Mouse (Mus musculus): ENCODE measurements at regions not wholly inside any gene's neighbourhood (a gene's known extent, or its start where the extent isn't known, plus 50 kb on each side); places are given as distances from the start of the nearest gene placed in this dataset.

GRCm38 (mm10) chr8:31371656-31372055 lies 2056.9 kb upstream of the 5930422O12Rik start:
- TF ChIP-seq CTCF (IDR thresholded peaks at IDR 0.05): no peak
- TF ChIP-seq POLR2A (IDR thresholded peaks at IDR 0.05; ENCODE audit: insufficient read depth, low read depth, low read length): no peak
- TF ChIP-seq EP300 (IDR thresholded peaks at IDR 0.05; ENCODE audit: insufficient read depth, low read depth, low read length): no peak

All from heart, adult 2 months (tissue).